Mouse (Mus musculus) MEL (cell line): Measurements from ENCODE around the gene Fam19a1. TPM values are rescaled to one million over a fixed set of nuclear protein-coding genes. Genes with fewer than 3 reads are reported as not detected.

Source experiments
- DNase-seq: peaks from one replicate; pipeline ENCODE4 v3.0.0; 2011; ENCODE audit warnings: low read depth, low spot score
- H3K27ac ChIP-seq: 2 replicates; pipeline ENCODE4 v1.5.1; 2012; ENCODE audit warnings: low read depth, mild to moderate bottlenecking, control low read depth, low read length, moderate library complexity; ENCODE audit not compliant: control insufficient read depth
- H3K27me3 ChIP-seq, 2 experiments: fragments of 150-350 bp in 1 of 2; sonication (generic) in 1 of 2; 2 replicates each; pipeline ENCODE4 v1.6.1; 2012; ENCODE audit warnings: low read length in 2 of 2, mild to moderate bottlenecking in 2 of 2, improper control_type of control experiment in 1 of 2, moderate library complexity in 1 of 2; ENCODE audit not compliant: insufficient read depth in 2 of 2, control insufficient read depth in 1 of 2
- H3K36me3 ChIP-seq, 2 experiments: 2 replicates each; pipeline ENCODE4 v1.6.1; 2012 to 2014; ENCODE audit warnings: low read length in 2 of 2, improper control_type of control experiment in 1 of 2, inconsistent platforms in 1 of 2, mild to moderate bottlenecking in 1 of 2; ENCODE audit not compliant: insufficient read depth in 2 of 2, control insufficient read depth in 1 of 2
- H3K4me1 ChIP-seq, 2 experiments: fragments of 150-350 bp in 1 of 2; sonication (generic) in 1 of 2; 2 replicates each; pipeline ENCODE4 v1.6.1; 2012; ENCODE audit warnings: low read length in 2 of 2, improper control_type of control experiment in 1 of 2, mild to moderate bottlenecking in 1 of 2; ENCODE audit not compliant: insufficient read depth in 2 of 2, control insufficient read depth in 1 of 2
- H3K4me3 ChIP-seq, 2 experiments: fragments of 150-350 bp in 1 of 2; sonication (generic) in 1 of 2; 2 replicates each; pipeline ENCODE4 v1.5.1; 2012; ENCODE audit warnings: low read depth in 2 of 2, low read length in 2 of 2, mild to moderate bottlenecking in 2 of 2, moderate library complexity in 2 of 2, control low read depth in 1 of 2, improper control_type of control experiment in 1 of 2; ENCODE audit not compliant: control insufficient read depth in 1 of 2, insufficient read depth in 1 of 2
- H3K79me2 ChIP-seq: 2 replicates; pipeline ENCODE4 v1.6.1; 2012; ENCODE audit warnings: mild to moderate bottlenecking, low read length, moderate library complexity; ENCODE audit not compliant: control insufficient read depth, poor library complexity, insufficient read depth
- H3K9ac ChIP-seq: 2 replicates; pipeline ENCODE4 v1.6.1; 2012; ENCODE audit warnings: low read depth, mild to moderate bottlenecking, control low read depth, low read length, moderate library complexity; ENCODE audit not compliant: control insufficient read depth, poor library complexity, severe bottlenecking
- H3K9me3 ChIP-seq: fragments of 150-350 bp; sonication (generic); replicated peaks from 2 replicates; pipeline ENCODE4 v1.6.1; 2012; ENCODE audit warnings: mild to moderate bottlenecking, low read length, improper control_type of control experiment, moderate library complexity; ENCODE audit not compliant: insufficient read depth
- BHLHE40 ChIP-seq: IDR thresholded peaks from 2 replicates; pipeline ENCODE4 v1.6.1; 2012; ENCODE audit warnings: low read depth, mild to moderate bottlenecking, inconsistent platforms, low read length, improper control_type of control experiment, borderline replicate concordance
- CTCF ChIP-seq, 3 experiments: IDR thresholded peaks in 2 of 3; conservative IDR thresholded peaks in 1 of 3; 2 replicates each; pipeline ENCODE4 v1.5.1; 2011 to 2012; ENCODE audit warnings: low read length in 3 of 3, low read depth in 2 of 3, mild to moderate bottlenecking in 2 of 3, improper control_type of control experiment in 1 of 3, inconsistent platforms in 1 of 3, mixed read lengths in 1 of 3, moderate library complexity in 1 of 3; ENCODE audit not compliant: control insufficient read depth in 1 of 3, insufficient read depth in 1 of 3, poor library complexity in 1 of 3, severe bottlenecking in 1 of 3
- ELF1 ChIP-seq: IDR thresholded peaks from 2 replicates; pipeline ENCODE4 v1.6.1; 2014; ENCODE audit warnings: low read depth, mild to moderate bottlenecking, inconsistent platforms, low read length, improper control_type of control experiment, moderate library complexity
- ETS1 ChIP-seq: IDR thresholded peaks from 2 replicates; pipeline ENCODE4 v1.6.1; 2012; ENCODE audit warnings: low read depth, mild to moderate bottlenecking, inconsistent platforms, low read length, improper control_type of control experiment, moderate library complexity
- GATA1 ChIP-seq: IDR thresholded peaks from 2 replicates; pipeline ENCODE4 v1.6.1; 2011; ENCODE audit warnings: low read depth, low read length, improper control_type of control experiment
- HCFC1 ChIP-seq: IDR thresholded peaks from 2 replicates; pipeline ENCODE4 v1.6.1; 2012; ENCODE audit warnings: low read depth, mild to moderate bottlenecking, inconsistent platforms, low read length, improper control_type of control experiment, moderate library complexity
- KAT2A ChIP-seq: conservative IDR thresholded peaks from 2 replicates; pipeline ENCODE4 v1.6.1; 2012; ENCODE audit warnings: low read depth, low read length, improper control_type of control experiment, inconsistent platforms
- MAFK ChIP-seq: IDR thresholded peaks from 2 replicates; pipeline ENCODE4 v1.6.1; 2011; ENCODE audit warnings: low read depth, mild to moderate bottlenecking, low read length, improper control_type of control experiment, borderline replicate concordance
- MAX ChIP-seq: IDR thresholded peaks from 2 replicates; pipeline ENCODE4 v1.6.1; 2011; ENCODE audit warnings: low read length, improper control_type of control experiment
- MAZ ChIP-seq: IDR thresholded peaks from 2 replicates; pipeline ENCODE4 v1.6.1; 2012; ENCODE audit warnings: low read depth, mild to moderate bottlenecking, inconsistent platforms, low read length, improper control_type of control experiment
- RCOR1 ChIP-seq: IDR thresholded peaks from 2 replicates; pipeline ENCODE4 v1.6.1; 2012; ENCODE audit warnings: low read depth, mild to moderate bottlenecking, inconsistent platforms, low read length, improper control_type of control experiment
- SIN3A ChIP-seq: IDR thresholded peaks from 2 replicates; pipeline ENCODE4 v1.6.1; 2012; ENCODE audit warnings: low read length, improper control_type of control experiment, inconsistent platforms
- TBP ChIP-seq: IDR thresholded peaks from 2 replicates; pipeline ENCODE4 v1.8.0; 2011; ENCODE audit warnings: low read depth, low read length, improper control_type of control experiment
- TCF12 ChIP-seq: IDR thresholded peaks from 2 replicates; pipeline ENCODE4 v1.6.1; 2014; ENCODE audit warnings: low read depth, mild to moderate bottlenecking, inconsistent platforms, low read length, improper control_type of control experiment, moderate library complexity
- UBTF ChIP-seq: IDR thresholded peaks from 2 replicates; pipeline ENCODE4 v1.6.1; 2012; ENCODE audit warnings: low read depth, mild to moderate bottlenecking, inconsistent platforms, low read length, improper control_type of control experiment, moderate library complexity, borderline replicate concordance; ENCODE audit not compliant: insufficient read depth
- ZNF384 ChIP-seq: IDR thresholded peaks from 2 replicates; pipeline ENCODE4 v1.6.1; 2012; ENCODE audit warnings: low read depth, mild to moderate bottlenecking, inconsistent platforms, low read length, improper control_type of control experiment
- polyA plus RNA-seq, 2 experiments: library from polyadenylated mRNA; stranded (reverse) in 1 of 2; unstranded in 1 of 2; fragments of >175 nt in 1 of 2; fragments of >200 nt in 1 of 2; gene quantifications; 2 replicates each; pipeline versions ENCODE4 v1.2.1 to v1.2.4; 2012; ENCODE audit warnings: low replicate concordance in 2 of 2, low read depth in 1 of 2; ENCODE audit not compliant: insufficient read length in 2 of 2, insufficient read depth in 1 of 2, missing spikeins in 1 of 2
- total RNA-seq: library from RNA; depleted of rRNA; stranded (reverse); fragments of 300-350 nt; gene quantifications from 2 replicates; pipeline ENCODE4 v1.2.3, GENCODE M21; 2012

Fam19a1 gene
- total and polyA plus RNA-seq, 3 experiments, result not detected

- H3K27ac ChIP-seq, result no peak overlapping the region
- no peaks in the 10 kb centered on the region for H3K4me1 ChIP-seq
- H3K4me3 ChIP-seq, result no peak overlapping the region
- no peaks in the 10 kb centered on the region for H3K27me3 ChIP-seq
- H3K9ac ChIP-seq, result no peak overlapping the region
- H3K79me2 ChIP-seq, result no peaks in the 10 kb centered on the region
- no peak for DNase-seq
- TF ChIP-seq HCFC1 (no peak), MAFK (no peak)
- no peaks in the 10 kb centered on the region for H3K9me3 ChIP-seq
- H3K36me3 ChIP-seq, result no peaks in the 10 kb centered on the region
Observed at GRCm38 (mm10) chr6:96635663-96636062, 522.7 kb downstream of the Fam19a1 start.

DNA sequence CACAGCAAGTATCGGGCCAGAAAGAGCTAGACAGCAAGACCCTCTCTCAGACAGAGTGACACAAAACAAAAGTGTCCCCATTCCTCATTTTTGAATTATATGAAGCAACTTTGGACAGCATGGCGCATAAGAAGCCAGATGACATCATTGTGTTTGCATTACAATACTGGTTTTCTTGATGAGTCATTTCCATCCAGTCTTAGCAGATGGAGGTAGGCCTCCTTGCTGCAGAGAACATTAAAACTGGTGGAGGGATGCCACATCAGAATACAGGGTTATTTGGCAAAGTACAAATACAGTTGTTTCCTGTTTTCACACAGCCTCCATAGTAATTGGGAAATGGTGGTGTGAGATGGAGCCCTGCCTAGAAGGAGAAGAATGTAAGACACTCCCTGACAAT is 535.8 kb downstream of the Fam19a1 start:
- H3K27me3 ChIP-seq, result no peaks in the 10 kb centered on the region
- no peak overlapping the region for H3K4me3 ChIP-seq
- no peaks in the 10 kb centered on the region for H3K4me1 ChIP-seq
- no peak for TF ChIP-seq MAX
- TF ChIP-seq TBP, result no peak
- no peak for TF ChIP-seq HCFC1
- TF ChIP-seq CTCF (IDR thresholded peaks at IDR 0.05 in 2 of 3, conservative IDR thresholded peaks at IDR 0.05 in 1 of 3; ENCODE audit: control insufficient read depth in 1 of 3, insufficient read depth in 1 of 3, low read depth in 2 of 3, low read length in 3 of 3, poor library complexity in 1 of 3, severe bottlenecking in 1 of 3), result no peak
- TF ChIP-seq TCF12, result no peak
- H3K27ac ChIP-seq, result no peak overlapping the region
- H3K79me2 ChIP-seq, result no peaks in the 10 kb centered on the region
- no peaks in the 10 kb centered on the region for H3K36me3 ChIP-seq
- no peak overlapping the region for H3K9ac ChIP-seq
- no peaks in the 10 kb centered on the region for H3K9me3 ChIP-seq
- DNase-seq, result no peak

DNA sequence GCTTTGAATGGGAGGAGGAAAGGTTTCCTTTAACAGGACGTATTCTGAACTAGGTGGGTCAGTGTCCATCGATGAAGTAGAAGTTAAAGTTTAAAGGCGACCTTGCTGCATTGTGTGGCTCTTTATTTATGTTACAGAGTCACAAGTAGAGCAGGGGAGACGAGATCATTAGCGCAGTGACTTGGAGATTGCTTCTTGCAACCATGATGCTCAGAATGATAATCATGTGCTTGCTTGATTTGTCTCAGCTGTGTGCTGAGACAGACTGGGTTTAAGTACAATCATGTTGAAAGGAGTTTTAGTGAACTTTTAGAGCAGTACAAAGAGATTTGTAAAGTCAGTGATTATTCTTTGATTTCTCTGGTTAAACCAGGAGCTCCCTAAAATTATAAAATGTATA is 536.3 kb downstream of the Fam19a1 start:
- H3K27me3 ChIP-seq, result no peaks in the 10 kb centered on the region
- no peaks in the 10 kb centered on the region for H3K36me3 ChIP-seq
- H3K9me3 ChIP-seq, result no peaks in the 10 kb centered on the region
- no peaks in the 10 kb centered on the region for H3K4me1 ChIP-seq
- no peak overlapping the region for H3K4me3 ChIP-seq
- no peaks in the 10 kb centered on the region for H3K79me2 ChIP-seq
- no peak overlapping the region for H3K27ac ChIP-seq
- H3K9ac ChIP-seq, result no peak overlapping the region
- TF ChIP-seq UBTF (no peak), SIN3A (no peak), MAZ (no peak), TCF12 (no peak), ZNF384 (no peak), ETS1 (no peak), ELF1 (no peak), RCOR1 (no peak), KAT2A (no peak), GATA1 (no peak), BHLHE40 (no peak)
- no peak for DNase-seq
